Mouse (Mus musculus): ENCODE data around the gene Spg20.

- TF ChIP-seq CTCF (IDR thresholded peaks at IDR 0.05; ENCODE audit: borderline replicate concordance, control insufficient read depth, extremely low read depth, insufficient read depth, low read length, poor library complexity) (no peak), POLR2A (IDR thresholded peaks at IDR 0.05; ENCODE audit: control insufficient read depth, extremely low read depth, insufficient read depth, low read length, poor library complexity) (no peak)
These were observed 36.6 kb upstream of the Spg20 start for GRCm38 (mm10) chr3:55075294-55075648.

Data from thymus, adult 2 months (tissue).